Mouse (Mus musculus): ENCODE measurements around the gene Gm49393.

The Gm49393 gene

DNA sequence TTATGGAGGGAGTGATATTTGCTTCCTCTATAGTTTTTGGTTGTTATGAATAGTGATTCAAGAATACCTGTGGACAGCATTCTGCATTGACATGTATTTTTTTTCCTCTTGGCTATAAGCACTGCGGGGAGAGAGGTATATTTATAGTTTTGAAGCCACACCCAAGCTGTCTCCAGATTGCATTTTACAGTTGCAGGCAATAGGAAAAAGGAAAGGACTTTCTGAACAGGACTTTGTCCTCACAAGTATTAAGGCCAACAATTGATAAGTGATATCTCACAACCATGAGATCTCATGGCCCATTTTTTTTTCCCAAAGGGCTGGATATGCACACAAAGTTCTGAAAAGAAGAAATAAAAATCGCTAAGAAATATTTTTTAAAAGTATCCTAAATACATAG, 125.7 kb downstream of the Gm49393 start:
- no peak for DNase-seq (ENCODE audit: low read depth, low spot score)

Data from retina, adult 2 months (tissue).